Mouse (Mus musculus) central nervous system, embryonic 14 days (tissue): Measurements from ENCODE around the gene Vmn1r211. TPM values are rescaled to one million over a fixed set of nuclear protein-coding genes. Genes with fewer than 3 reads are reported as not detected.

Experiments
- polyA plus RNA-seq: library from polyadenylated mRNA; depleted of rRNA; stranded (reverse); fragments of >200 nt; gene quantifications from 2 replicates; pipeline ENCODE4 v1.2.3, GENCODE M21; 2012; rRNA removed

The Vmn1r211 gene
- not detected in 2 replicates for polyA plus RNA-seq

DNA sequence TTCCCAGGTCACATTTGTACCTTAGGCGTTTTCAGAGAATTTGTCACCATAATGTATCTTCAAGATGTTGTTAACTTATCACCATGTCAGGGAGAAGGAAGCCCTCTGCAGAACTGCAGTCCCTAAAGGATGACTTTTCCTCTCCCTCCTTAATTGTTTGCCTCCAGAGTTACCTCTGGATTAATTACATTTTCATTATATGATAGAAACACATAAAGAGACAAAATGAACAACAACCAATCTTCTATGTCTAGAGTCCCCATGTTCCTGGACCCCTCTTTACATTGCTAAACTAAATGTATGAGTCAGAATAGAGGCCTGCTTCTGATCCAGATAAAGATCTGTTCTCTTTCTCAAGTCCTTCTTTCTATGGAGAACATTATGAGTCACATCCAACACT, at the start of gene Vmn1r211:
Vmn1r211 (minus strand) TSS at position 101 of the 400 bp plus-strand sequence.

DNA sequence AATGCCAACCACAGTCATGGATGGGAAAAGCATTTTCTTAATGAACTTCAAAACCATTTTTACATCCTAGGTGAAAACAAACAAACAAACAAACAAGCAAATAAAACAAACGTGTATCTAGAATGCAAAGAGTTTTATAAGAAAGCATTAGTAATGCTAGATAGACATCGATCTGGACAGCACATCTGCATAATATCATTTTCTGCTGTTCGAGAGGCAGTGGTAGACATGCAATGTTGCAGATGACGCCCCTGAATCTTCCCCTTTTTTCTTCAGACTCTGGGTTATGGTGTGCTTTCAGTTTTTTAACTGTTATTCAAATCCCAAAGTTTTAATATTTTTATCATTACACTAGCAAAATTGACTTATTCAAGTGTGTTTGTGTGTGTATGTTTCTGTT, 26.7 kb upstream of the Vmn1r211 start, which contains the start of gene Vmn1r212:
Vmn1r212 (minus strand) TSS at position 101 of the 400 bp plus-strand sequence.

DNA sequence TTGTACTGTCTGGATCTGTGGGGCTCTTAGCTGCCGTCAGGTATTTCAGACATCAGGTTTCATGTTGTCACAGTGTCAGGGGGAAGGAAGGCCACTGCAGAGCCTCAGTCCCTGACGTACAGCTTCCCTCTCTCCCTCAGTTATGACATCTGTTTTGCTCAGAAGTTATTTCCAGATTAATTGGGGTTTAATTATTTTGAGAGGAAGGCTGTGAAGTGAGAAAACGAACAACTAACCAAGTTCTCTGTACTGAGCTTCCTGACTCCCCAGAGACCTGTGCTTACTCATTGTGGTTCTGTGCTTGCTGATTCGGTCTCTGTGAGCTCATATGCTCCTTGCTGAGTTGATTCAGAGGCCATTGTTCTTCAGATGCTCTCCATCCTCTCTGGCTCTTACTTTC, 26.1 kb downstream of the Vmn1r211 start, which contains the start of gene Vmn1r210:
Vmn1r210 (minus strand) TSS at position 101 of the 400 bp plus-strand sequence.

DNA sequence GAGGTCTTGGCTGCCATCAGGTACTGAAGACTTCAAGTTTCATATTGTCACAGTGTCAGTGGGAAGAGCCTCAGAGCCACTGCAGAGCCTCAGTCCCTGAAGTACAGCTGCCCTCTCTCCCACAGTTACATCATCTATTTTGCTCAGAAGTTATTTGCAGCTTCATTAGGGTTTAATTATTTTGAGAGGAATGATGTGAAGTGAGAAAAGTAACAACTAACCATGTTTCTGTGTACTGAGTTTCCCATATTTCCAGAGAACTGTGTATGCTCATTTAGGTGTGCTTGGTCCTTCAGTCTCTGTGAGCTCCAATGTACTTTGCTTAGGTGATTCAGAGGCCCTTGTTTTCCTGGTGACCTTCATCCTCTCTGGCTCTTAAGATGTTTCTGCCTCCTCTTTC, 47.8 kb downstream of the Vmn1r211 start, which contains the start of gene Vmn1r209:
Vmn1r209 (minus strand) TSS at position 101 of the 400 bp plus-strand sequence.

Other genes starting within 250 kb of the Vmn1r211 start
- gene Vmn1r206, start 233.3 kb downstream of the Vmn1r211 start, polyA plus RNA-seq: not detected in 2 replicates
- gene Vmn1r207-ps, start 127.9 kb downstream of the Vmn1r211 start, polyA plus RNA-seq: not detected in 2 replicates
- gene Vmn1r208, start 80.2 kb downstream of the Vmn1r211 start, polyA plus RNA-seq: not detected in 2 replicates
- not detected in 2 replicates for gene Vmn1r209, start 47.9 kb downstream of the Vmn1r211 start, polyA plus RNA-seq
- gene Vmn1r210, start 26.2 kb downstream of the Vmn1r211 start, polyA plus RNA-seq: not detected in 2 replicates
- not detected in 2 replicates for gene Vmn1r212, start 26.6 kb upstream of the Vmn1r211 start, polyA plus RNA-seq
- not detected in 2 replicates for gene Vmn1r213, start 150.1 kb upstream of the Vmn1r211 start, polyA plus RNA-seq
- gene Vmn1r214, start 172.9 kb upstream of the Vmn1r211 start, polyA plus RNA-seq: not detected in 2 replicates
- not detected in 2 replicates for gene Vmn1r215, start 210.5 kb upstream of the Vmn1r211 start, polyA plus RNA-seq